Mouse (Mus musculus): ENCODE data around the gene Ofcc1. TPM values are rescaled to one million over a fixed set of nuclear protein-coding genes. Genes with fewer than 3 reads are reported as not detected.
A peak's percentile ranks its signal among the peaks of the same experiment; 100 is the strongest.

Ofcc1 gene
- polyA plus RNA-seq (2015; fragmentation: Nextera tagmentation; extraction: Ambion mirVana): not detected in 2 replicates

- H3K9me3 ChIP-seq (ENCODE audit: low read length): no peaks in the 10 kb centered on the region
- H3K27me3 ChIP-seq (replicated peaks; ENCODE audit: insufficient read depth, low read length): no peaks in the 10 kb centered on the region
- no peaks in the 10 kb centered on the region for H3K4me1 ChIP-seq (ENCODE audit: insufficient read depth, low read depth, low read length)
- TF ChIP-seq CTCF (IDR thresholded peaks at IDR 0.05): no peak
- no peak for TF ChIP-seq EP300 (IDR thresholded peaks at IDR 0.05)
- no peak within 1 kb of the TSS for H3K4me2 ChIP-seq (replicated peaks; ENCODE audit: low read depth, low read length)
- no peak within 1 kb of the TSS for H3K4me3 ChIP-seq (ENCODE audit: low read depth, low read length)
- DNase-seq (ENCODE audit: low spot score) (peak; percentile 24), ATAC-seq (no peak)
- H3K9ac ChIP-seq (replicated peaks; ENCODE audit: low read depth): no peak within 1 kb of the TSS
- H3K36me3 ChIP-seq (ENCODE audit: insufficient read depth, low read length): no peaks in the 10 kb centered on the region
- WGBS: 21% methylated on average over 3 of the region's 3 CpGs
- H3K27ac ChIP-seq (ENCODE audit: low read length): no peak within 1 kb of the TSS
Observed at GRCm38 (mm10) chr13:40361288-40361687, at the start of gene Ofcc1. Gene Ofcc1 (minus strand): TSS chr13:40361450.

DNA sequence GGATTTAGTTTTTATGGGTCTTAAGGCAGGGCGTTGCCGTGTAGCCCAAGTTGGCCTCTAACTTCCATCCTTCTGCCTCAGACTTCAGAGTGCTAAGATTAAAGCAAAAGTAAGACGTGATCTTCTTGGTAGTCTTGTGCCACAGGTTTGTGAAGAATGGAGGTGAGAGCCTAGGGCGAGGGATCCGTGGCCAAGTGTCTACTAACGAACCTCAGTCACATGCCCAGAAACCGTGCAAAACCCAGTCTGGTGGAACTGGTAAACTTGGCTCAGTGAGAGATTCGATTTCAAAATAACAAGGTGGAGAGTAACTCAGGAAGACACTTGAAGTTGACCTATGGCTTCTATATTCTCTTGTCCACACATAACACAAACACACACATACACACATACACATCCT lies 28.9 kb upstream of the Ofcc1 start:
- Histone ChIP-seq H3K4me1 (ENCODE audit: insufficient read depth, low read depth, low read length) (no peaks in the 10 kb centered on the region), H3K27ac (ENCODE audit: low read length) (no peak overlapping the region), H3K27me3 (replicated peaks; ENCODE audit: insufficient read depth, low read length) (no peaks in the 10 kb centered on the region), H3K4me3 (ENCODE audit: low read depth, low read length) (no peak overlapping the region), H3K9me3 (ENCODE audit: low read length) (no peaks in the 10 kb centered on the region), H3K9ac (replicated peaks; ENCODE audit: low read depth) (no peak overlapping the region), H3K36me3 (ENCODE audit: insufficient read depth, low read length) (no peaks in the 10 kb centered on the region), H3K4me2 (replicated peaks; ENCODE audit: low read depth, low read length) (no peak overlapping the region)
- WGBS: 85% methylated on average over 8 of the region's 8 CpGs
- ATAC-seq: no peak
- DNase-seq (ENCODE audit: low spot score): no peak
- TF ChIP-seq CTCF (IDR thresholded peaks at IDR 0.05): no peak
- no peak for TF ChIP-seq EP300 (IDR thresholded peaks at IDR 0.05)

DNA sequence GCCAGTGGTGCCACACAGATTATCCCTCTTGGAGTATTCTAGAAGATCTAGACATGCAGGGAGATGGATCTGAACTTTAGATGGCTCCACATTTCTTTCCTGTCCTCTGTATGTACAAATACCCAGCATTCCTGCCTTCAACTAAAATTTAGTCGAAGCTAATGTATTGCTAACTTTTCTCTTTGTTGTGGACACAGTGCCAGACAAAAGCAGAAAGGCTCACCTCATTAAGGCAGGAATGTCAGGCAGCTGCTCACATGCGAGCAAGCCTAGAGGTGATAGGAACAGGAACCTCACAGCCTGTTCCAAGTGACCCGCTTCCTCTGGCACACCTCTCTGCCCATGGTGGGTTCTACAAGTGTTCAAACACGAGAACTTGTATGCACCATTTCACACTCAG lies 26.2 kb upstream of the Ofcc1 start:
- WGBS: 45% methylated on average over 4 of the region's 4 CpGs
- Histone ChIP-seq H3K27ac (ENCODE audit: low read length) (no peak overlapping the region), H3K4me3 (ENCODE audit: low read depth, low read length) (no peak overlapping the region), H3K9me3 (ENCODE audit: low read length) (no peaks in the 10 kb centered on the region), H3K36me3 (ENCODE audit: insufficient read depth, low read length) (no peaks in the 10 kb centered on the region), H3K27me3 (replicated peaks; ENCODE audit: insufficient read depth, low read length) (no peaks in the 10 kb centered on the region), H3K9ac (replicated peaks; ENCODE audit: low read depth) (no peak overlapping the region), H3K4me1 (ENCODE audit: insufficient read depth, low read depth, low read length) (no peaks in the 10 kb centered on the region), H3K4me2 (replicated peaks; ENCODE audit: low read depth, low read length) (no peak overlapping the region)
- TF ChIP-seq EP300 (IDR thresholded peaks at IDR 0.05): no peak
- no peak for TF ChIP-seq CTCF (IDR thresholded peaks at IDR 0.05)
- no peak for ATAC-seq
- no peak for DNase-seq (ENCODE audit: low spot score)

DNA sequence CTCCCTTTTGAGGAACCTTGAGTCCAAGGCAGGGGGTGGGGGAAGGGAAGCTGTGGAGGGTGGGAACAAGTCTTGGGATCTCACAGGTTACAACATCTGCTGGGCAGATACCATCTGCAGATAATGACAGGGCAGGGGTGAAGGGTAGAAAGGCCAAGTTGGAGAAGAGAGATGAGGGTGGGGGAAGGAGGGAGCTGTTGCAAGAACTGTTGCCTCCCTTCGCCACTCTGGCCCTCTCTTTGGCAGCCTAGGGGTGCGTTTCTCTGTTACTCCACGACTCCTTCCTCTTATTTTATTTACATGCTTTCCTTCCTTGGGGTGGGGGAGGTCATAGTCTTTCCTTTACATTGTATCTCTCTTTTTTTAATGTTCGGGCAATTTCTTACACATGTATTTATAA lies 23.7 kb upstream of the Ofcc1 start:
- Histone ChIP-seq H3K36me3 (ENCODE audit: insufficient read depth, low read length) (no peaks in the 10 kb centered on the region), H3K9ac (replicated peaks; ENCODE audit: low read depth) (no peak overlapping the region), H3K27ac (ENCODE audit: low read length) (no peak overlapping the region), H3K4me2 (replicated peaks; ENCODE audit: low read depth, low read length) (no peak overlapping the region), H3K4me3 (ENCODE audit: low read depth, low read length) (no peak overlapping the region), H3K27me3 (replicated peaks; ENCODE audit: insufficient read depth, low read length) (no peaks in the 10 kb centered on the region), H3K4me1 (ENCODE audit: insufficient read depth, low read depth, low read length) (no peaks in the 10 kb centered on the region), H3K9me3 (ENCODE audit: low read length) (no peaks in the 10 kb centered on the region)
- TF ChIP-seq EP300 (IDR thresholded peaks at IDR 0.05) (no peak), CTCF (IDR thresholded peaks at IDR 0.05) (no peak)
- whole genome bisulfite sequencing: 48% methylated on average over 4 of the region's 4 CpGs
- DNase-seq (ENCODE audit: low spot score) (no peak), ATAC-seq (no peak)

- Histone ChIP-seq H3K9ac (replicated peaks; ENCODE audit: low read depth) (no peak overlapping the region), H3K27me3 (replicated peaks; ENCODE audit: insufficient read depth, low read length) (no peaks in the 10 kb centered on the region), H3K4me1 (ENCODE audit: insufficient read depth, low read depth, low read length) (no peaks in the 10 kb centered on the region), H3K4me2 (replicated peaks; ENCODE audit: low read depth, low read length) (no peak overlapping the region), H3K27ac (ENCODE audit: low read length) (no peak overlapping the region), H3K36me3 (ENCODE audit: insufficient read depth, low read length) (no peaks in the 10 kb centered on the region), H3K4me3 (ENCODE audit: low read depth, low read length) (no peak overlapping the region), H3K9me3 (ENCODE audit: low read length) (no peaks in the 10 kb centered on the region)
- TF ChIP-seq EP300 (IDR thresholded peaks at IDR 0.05) (no peak), CTCF (IDR thresholded peaks at IDR 0.05) (no peak)
- WGBS: 38% methylated on average over 5 of the region's 5 CpGs
- ATAC-seq (no peak), DNase-seq (ENCODE audit: low spot score) (no peak)
Observed at GRCm38 (mm10) chr13:40376773-40377172, 15.5 kb upstream of the Ofcc1 start.

DNA sequence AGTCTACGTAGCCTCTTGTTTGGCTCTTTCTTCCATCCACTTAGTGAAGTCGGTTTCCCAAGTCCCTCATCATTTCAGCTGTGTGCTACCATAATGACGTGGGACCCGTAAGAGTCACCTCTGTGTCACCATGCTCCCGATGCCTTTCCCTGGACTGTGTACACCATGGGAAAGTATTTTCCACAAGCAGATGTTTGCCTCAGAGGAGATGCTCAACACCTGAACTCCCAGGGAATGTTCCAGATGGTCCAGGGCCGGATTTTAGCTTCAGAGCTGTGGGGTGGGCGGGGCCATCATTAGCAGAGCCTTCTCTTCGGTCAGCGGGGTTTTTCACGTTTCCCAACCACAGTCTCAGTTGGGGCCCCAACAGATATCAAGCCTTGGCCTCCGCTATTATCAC lies 5.5 kb upstream of the Ofcc1 start:
- Histone ChIP-seq H3K9ac (replicated peaks; ENCODE audit: low read depth) (no peak overlapping the region), H3K4me2 (replicated peaks; ENCODE audit: low read depth, low read length) (no peak overlapping the region), H3K4me3 (ENCODE audit: low read depth, low read length) (no peak overlapping the region), H3K36me3 (ENCODE audit: insufficient read depth, low read length) (no peaks in the 10 kb centered on the region), H3K4me1 (ENCODE audit: insufficient read depth, low read depth, low read length) (no peaks in the 10 kb centered on the region), H3K27ac (ENCODE audit: low read length) (no peak overlapping the region), H3K27me3 (replicated peaks; ENCODE audit: insufficient read depth, low read length) (no peaks in the 10 kb centered on the region), H3K9me3 (ENCODE audit: low read length) (no peaks in the 10 kb centered on the region)
- WGBS: 78% methylated on average over 11 of the region's 11 CpGs
- TF ChIP-seq CTCF (IDR thresholded peaks at IDR 0.05): no peak
- TF ChIP-seq EP300 (IDR thresholded peaks at IDR 0.05): no peak
- no peak for DNase-seq (ENCODE audit: low spot score)
- ATAC-seq: no peak

- Histone ChIP-seq H3K4me1 (ENCODE audit: insufficient read depth, low read depth, low read length) (no peaks in the 10 kb centered on the region), H3K9me3 (ENCODE audit: low read length) (no peaks in the 10 kb centered on the region), H3K27ac (ENCODE audit: low read length) (no peak overlapping the region), H3K9ac (replicated peaks; ENCODE audit: low read depth) (no peak overlapping the region), H3K4me3 (ENCODE audit: low read depth, low read length) (no peak overlapping the region), H3K4me2 (replicated peaks; ENCODE audit: low read depth, low read length) (no peak overlapping the region), H3K27me3 (replicated peaks; ENCODE audit: insufficient read depth, low read length) (no peaks in the 10 kb centered on the region), H3K36me3 (ENCODE audit: insufficient read depth, low read length) (no peaks in the 10 kb centered on the region)
- DNase-seq (ENCODE audit: low spot score) (no peak), ATAC-seq (no peak)
- WGBS: 49% methylated on average over 4 of the region's 4 CpGs
- TF ChIP-seq CTCF (IDR thresholded peaks at IDR 0.05) (no peak), EP300 (IDR thresholded peaks at IDR 0.05) (no peak)
Observed at GRCm38 (mm10) chr13:40364855-40365254, 3.6 kb upstream of the Ofcc1 start.
